Mouse (Mus musculus): ENCODE data around the gene Antxrl.

Antxrl gene

GRCm38 (mm10) chr14:34052516-34052915 lies at the start of gene Antxrl:
Antxrl (plus strand) TSS chr14:34052707.
- DNase-seq, result no peak

GRCm38 (mm10) chr14:34015063-34015462 lies 37.4 kb upstream of the Antxrl start, which contains the start of gene Gm30083:
Gm30083 (minus strand) TSS chr14:34015182.
- no peak for DNase-seq

GRCm38 (mm10) chr14:34016381-34016780 lies 36.1 kb upstream of the Antxrl start, which contains the start of gene Gm5460:
Gm5460 (plus strand) TSS chr14:34016758.
- no peak for DNase-seq

- no peak for DNase-seq
These were observed 35.6 kb upstream of the Antxrl start for GRCm38 (mm10) chr14:34016938-34017337.

GRCm38 (mm10) chr14:34026710-34027109 lies 25.8 kb upstream of the Antxrl start:
- DNase-seq, result no peak

- no peak for DNase-seq
These were observed 18.5 kb upstream of the Antxrl start for GRCm38 (mm10) chr14:34033841-34034610.

- DNase-seq, result no peak
These were observed 11.3 kb upstream of the Antxrl start for GRCm38 (mm10) chr14:34041241-34041640.

- DNase-seq, result no peak
These were observed 9.2 kb upstream of the Antxrl start for GRCm38 (mm10) chr14:34043341-34043740.

GRCm38 (mm10) chr14:34050101-34050779 lies 2.3 kb upstream of the Antxrl start:
- DNase-seq, result no peak

- peak; percentile 14 for DNase-seq
These were observed 19.2 kb downstream of the Antxrl start for GRCm38 (mm10) chr14:34071665-34072064.

GRCm38 (mm10) chr14:34075346-34075745 lies 22.8 kb downstream of the Antxrl start:
- no peak for DNase-seq

GRCm38 (mm10) chr14:34077222-34077621 lies 24.7 kb downstream of the Antxrl start:
- no peak for DNase-seq

GRCm38 (mm10) chr14:34078293-34078692 lies 25.8 kb downstream of the Antxrl start:
- DNase-seq, result no peak

GRCm38 (mm10) chr14:34080321-34080997 lies 28.0 kb downstream of the Antxrl start:
- peak; percentile 92 for DNase-seq

GRCm38 (mm10) chr14:34085731-34086130 lies 33.2 kb downstream of the Antxrl start, which contains the start of gene Anxa8:
Anxa8 (plus strand) TSS chr14:34085981.
- DNase-seq, result no peak

- no peak for DNase-seq
These were observed 34.3 kb downstream of the Antxrl start for GRCm38 (mm10) chr14:34086806-34087205.

- no peak for DNase-seq
These were observed 35.4 kb downstream of the Antxrl start for GRCm38 (mm10) chr14:34087856-34088398.

- DNase-seq, result no peak
These were observed 37.3 kb downstream of the Antxrl start for GRCm38 (mm10) chr14:34089796-34090195.

GRCm38 (mm10) chr14:34091475-34091874 lies 39.0 kb downstream of the Antxrl start:
- no peak for DNase-seq

- no peak for DNase-seq
These were observed 40.3 kb downstream of the Antxrl start for GRCm38 (mm10) chr14:34092856-34093255.

GRCm38 (mm10) chr14:34096161-34096560 lies 43.7 kb downstream of the Antxrl start:
- DNase-seq, result no peak

GRCm38 (mm10) chr14:34102601-34103000 lies 50.1 kb downstream of the Antxrl start, which contains the start of gene A630023A22Rik:
A630023A22Rik (minus strand) TSS chr14:34102754.
- no peak for DNase-seq

GRCm38 (mm10) chr14:34103855-34104254 lies 51.3 kb downstream of the Antxrl start:
- no peak for DNase-seq
